Mouse (Mus musculus) liver, embryonic 15.5 days (tissue): ENCODE data around the gene Lrrc38. TPM values are rescaled to one million over a fixed set of nuclear protein-coding genes. Genes with fewer than 3 reads are reported as not detected.
"Not testable (repeated sequence)": the region's sequence is repeated elsewhere in the genome, so short reads cannot be mapped to it uniquely, and the experiment has no call there.

ENCODE experiments used
- ATAC-seq: fragments of 200-750 bp; cut with Nextera tagmentation; 2 replicates; pipeline ENCODE4 v1.8.0; 2017; ENCODE audit warnings: moderate number of reproducible peaks, mild to moderate bottlenecking, moderate library complexity; ENCODE audit not compliant: insufficient read depth
- H3K27ac ChIP-seq: fragments of 300-500 bp; sonication (generic); replicated peaks from 2 replicates; pipeline ENCODE4 v1.5.1; 2015; ENCODE audit warnings: mild to moderate bottlenecking, inconsistent platforms
- H3K27me3 ChIP-seq: fragments of 300-500 bp; sonication (generic); 2 replicates; pipeline ENCODE4 v1.6.1; 2015; ENCODE audit warnings: mild to moderate bottlenecking, inconsistent platforms
- H3K36me3 ChIP-seq: fragments of 300-500 bp; sonication (generic); replicated peaks from 2 replicates; pipeline ENCODE4 v1.6.1; 2015; ENCODE audit warnings: moderate library complexity, mild to moderate bottlenecking, inconsistent platforms
- H3K4me1 ChIP-seq: fragments of 300-500 bp; sonication (generic); replicated peaks from 2 replicates; pipeline ENCODE4 v1.6.1; 2015; ENCODE audit warnings: inconsistent platforms
- H3K4me2 ChIP-seq: fragments of 300-500 bp; sonication (generic); 2 replicates; pipeline ENCODE4 v1.6.1; 2015; ENCODE audit warnings: moderate library complexity, mild to moderate bottlenecking, inconsistent platforms
- H3K4me3 ChIP-seq: fragments of 300-500 bp; sonication (generic); replicated peaks from 2 replicates; pipeline ENCODE4 v1.5.1; 2015; ENCODE audit warnings: mild to moderate bottlenecking, inconsistent platforms
- H3K9ac ChIP-seq: fragments of 300-500 bp; sonication (generic); 2 replicates; pipeline ENCODE4 v1.6.1; 2015; ENCODE audit warnings: moderate library complexity, mild to moderate bottlenecking, inconsistent platforms
- H3K9me3 ChIP-seq: fragments of 300-500 bp; sonication (generic); replicated peaks from 2 replicates; pipeline ENCODE4 v1.6.1; 2016; ENCODE audit warnings: inconsistent platforms
- WGBS: fragments of 180-500 bp; shearing (Covaris S2); methylation state at CpG from one replicate; pipeline ENCODE4 v1.1.7; 2015; ENCODE audit warnings: mixed read lengths; ENCODE audit not compliant: insufficient replicate concordance; 5-methylcytosine and 5-hydroxymethylcytosine counted together
- polyA plus RNA-seq: library from polyadenylated mRNA; unstranded; fragments of >200 nt; fragmentation: Nextera tagmentation; extraction: Ambion mirVana; gene quantifications from 2 replicates; pipeline ENCODE4 v1.2.1, GENCODE M21; 2015

Gene Lrrc38
- polyA plus RNA-seq, 1 experiment from 2014 or later = 0.07 TPM

DNA sequence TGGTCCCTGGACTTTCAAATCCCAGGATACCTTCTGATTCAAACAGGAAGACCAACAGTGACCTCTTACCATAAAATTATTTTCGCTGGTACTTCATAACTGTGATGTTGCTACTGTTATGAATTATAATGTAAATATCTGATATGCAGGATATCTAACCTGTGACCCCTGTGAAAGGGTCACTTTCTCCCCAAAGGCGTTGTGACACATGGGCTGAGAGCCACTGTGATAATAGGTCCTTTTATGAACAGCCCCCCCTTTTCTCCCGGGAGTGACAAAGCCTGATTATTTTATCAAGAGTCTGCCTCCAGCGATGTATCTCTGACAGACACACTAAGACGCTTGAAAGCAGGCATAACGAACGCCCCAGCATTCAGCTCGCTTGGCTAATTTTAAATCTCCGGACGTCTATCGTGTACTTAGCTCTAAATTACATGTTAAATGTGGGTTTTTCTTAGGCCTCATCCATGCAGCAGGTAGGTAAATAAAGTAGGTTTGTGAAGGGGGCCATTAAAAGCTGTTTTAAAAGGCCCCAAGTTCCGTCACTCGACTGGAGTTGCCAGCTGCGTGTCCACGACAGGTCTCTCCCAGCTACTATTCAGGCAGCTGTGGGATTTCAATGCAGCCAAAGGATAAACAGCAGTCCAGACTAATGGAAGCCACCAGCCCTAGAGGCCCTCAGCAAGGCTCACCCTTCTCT is 24.5 kb upstream of the Lrrc38 start:
- Histone ChIP-seq H3K9ac (no peak overlapping the region), H3K4me2 (peak overlapping the region; percentile 38), H3K27ac (no peak overlapping the region), H3K27me3 (no peaks in the 10 kb centered on the region; the same call in 1 of the 2 replicates), H3K9me3 (no peaks in the 10 kb centered on the region), H3K4me1 (no peaks in the 10 kb centered on the region), H3K36me3 (no peaks in the 10 kb centered on the region), H3K4me3 (0 out of 2 replicates have a peak overlapping the region, but pooled peaks have one; percentile 9)
- ATAC-seq = no peak
- 22% methylated on average over 15 of the region's 15 CpGs for WGBS

DNA sequence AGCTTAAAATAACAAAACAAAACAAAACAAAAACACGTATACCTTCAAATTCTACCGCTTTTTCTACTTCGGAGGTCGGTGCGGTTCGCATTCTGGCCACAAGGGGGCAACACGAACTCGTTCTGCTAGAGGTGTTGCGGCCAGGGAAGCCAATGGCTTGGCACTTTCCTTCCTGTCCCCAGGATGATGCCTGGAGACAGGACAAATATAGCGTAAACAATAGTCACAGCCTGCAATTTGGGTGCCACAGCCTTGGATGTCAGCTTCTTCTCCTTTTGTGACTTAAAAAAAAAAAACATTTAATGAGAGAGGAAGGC is 24.0 kb upstream of the Lrrc38 start:
- Histone ChIP-seq H3K27me3 (no peaks in the 10 kb centered on the region; the same call in 1 of the 2 replicates), H3K4me3 (0 out of 2 replicates have a peak overlapping the region, but pooled peaks have one; percentile 9), H3K4me1 (no peaks in the 10 kb centered on the region), H3K27ac (no peak overlapping the region), H3K9me3 (no peaks in the 10 kb centered on the region), H3K4me2 (peak overlapping the region; percentile 38), H3K36me3 (no peaks in the 10 kb centered on the region), H3K9ac (no peak overlapping the region)
- ATAC-seq = no peak
- WGBS = 2% methylated on average over 10 of the region's 10 CpGs

DNA sequence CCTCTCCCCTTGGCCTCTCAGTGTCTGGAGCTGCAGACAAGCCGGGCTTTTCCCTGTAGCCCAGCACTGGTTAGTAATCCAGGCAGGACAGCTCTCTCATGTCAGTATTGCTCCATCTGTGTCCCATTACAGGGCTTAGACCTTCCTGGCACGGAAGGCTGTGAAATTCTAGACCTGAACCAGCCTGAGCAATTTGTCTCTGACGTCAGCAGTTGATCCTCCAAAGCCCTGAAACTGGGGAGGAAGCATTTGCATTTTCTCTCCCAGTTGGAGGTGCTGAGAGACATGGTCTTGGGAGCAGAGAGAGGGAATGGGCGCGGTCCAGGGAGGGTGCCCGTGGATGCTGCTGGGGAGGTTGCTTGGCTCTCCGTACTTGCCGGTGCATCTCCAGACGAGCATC is 19.0 kb upstream of the Lrrc38 start:
- H3K4me2 ChIP-seq = no peak overlapping the region
- WGBS = 42% methylated on average over 9 of the region's 9 CpGs
- no peaks in the 10 kb centered on the region for H3K9me3 ChIP-seq
- no peak overlapping the region for H3K4me3 ChIP-seq
- no peaks in the 10 kb centered on the region for H3K36me3 ChIP-seq
- H3K9ac ChIP-seq = no peak overlapping the region
- H3K4me1 ChIP-seq = no peaks in the 10 kb centered on the region
- H3K27me3 ChIP-seq = no peaks in the 10 kb centered on the region
- no peak overlapping the region for H3K27ac ChIP-seq
- ATAC-seq = no peak

DNA sequence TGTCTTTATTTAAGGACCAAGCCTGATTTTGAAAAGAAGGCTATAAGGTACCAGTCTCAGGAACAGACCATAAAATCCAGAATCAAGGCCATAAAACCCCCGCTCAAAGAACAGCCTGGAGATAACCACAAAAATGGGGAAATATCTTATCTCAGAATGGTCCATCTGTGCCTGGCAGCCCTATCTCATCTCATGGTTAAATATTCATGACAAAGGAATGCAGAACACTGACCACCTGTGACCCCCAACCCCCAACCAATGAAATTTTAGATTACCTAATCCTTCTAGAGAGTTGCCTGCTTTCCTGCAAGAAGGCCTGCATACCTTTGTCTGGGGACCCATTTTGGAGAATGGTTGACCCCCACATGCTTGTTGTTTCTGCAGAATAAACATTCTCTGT is 17.8 kb upstream of the Lrrc38 start:
- no peak for ATAC-seq
- no peaks in the 10 kb centered on the region for H3K9me3 ChIP-seq
- no peak overlapping the region for H3K9ac ChIP-seq
- WGBS = 20% methylated on average over 1 of the region's 1 CpGs
- H3K4me1 ChIP-seq = no peaks in the 10 kb centered on the region
- H3K36me3 ChIP-seq = no peaks in the 10 kb centered on the region
- no peak overlapping the region for H3K4me2 ChIP-seq
- H3K4me3 ChIP-seq = no peak overlapping the region
- no peaks in the 10 kb centered on the region for H3K27me3 ChIP-seq
- no peak overlapping the region for H3K27ac ChIP-seq

DNA sequence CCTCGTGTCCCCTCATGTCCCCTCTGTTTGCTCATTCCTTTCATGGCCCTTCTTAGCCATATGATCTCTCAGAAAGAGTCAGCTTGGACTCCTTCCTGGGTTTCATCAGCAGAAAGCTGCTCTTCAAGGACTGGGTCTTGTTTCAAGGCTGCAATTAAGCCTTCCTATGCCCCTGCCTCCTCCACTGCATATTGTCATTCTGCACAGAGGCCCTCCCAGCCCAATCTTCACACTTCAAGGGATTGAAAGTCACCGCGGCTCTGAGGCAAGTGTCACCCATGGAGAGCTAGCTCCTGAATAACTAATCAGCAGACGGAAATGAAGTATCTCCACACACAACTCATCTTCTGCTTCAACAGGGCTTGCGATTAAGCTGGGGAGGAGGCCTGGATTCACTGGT is 15.4 kb upstream of the Lrrc38 start:
- Histone ChIP-seq H3K4me2 (no peak overlapping the region), H3K4me1 (no peaks in the 10 kb centered on the region), H3K27me3 (no peaks in the 10 kb centered on the region), H3K27ac (no peak overlapping the region), H3K9ac (no peak overlapping the region), H3K9me3 (no peaks in the 10 kb centered on the region), H3K36me3 (no peaks in the 10 kb centered on the region), H3K4me3 (no peak overlapping the region)
- no peak for ATAC-seq
- WGBS = 49% methylated on average over 5 of the region's 5 CpGs

DNA sequence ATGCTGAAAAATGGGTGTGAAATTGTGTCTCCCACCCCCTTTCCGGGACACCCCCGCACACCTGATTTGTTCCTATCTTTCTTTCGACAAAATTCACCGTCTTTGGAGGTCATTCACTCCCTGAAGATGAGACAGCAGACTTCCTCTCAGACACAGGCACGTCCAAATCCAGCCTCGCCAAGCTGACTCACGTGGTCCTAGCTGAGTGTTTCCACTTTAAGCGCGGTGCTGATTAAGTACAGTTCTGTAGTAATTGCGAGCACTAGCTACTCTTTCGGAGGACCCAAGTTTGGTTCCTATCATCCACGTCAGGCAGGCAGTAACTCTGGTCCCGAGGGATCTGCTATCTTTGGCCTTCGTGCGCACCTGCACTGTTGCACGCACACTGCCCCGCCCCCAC is 14.6 kb upstream of the Lrrc38 start:
- H3K4me2 ChIP-seq = no peak overlapping the region
- H3K4me1 ChIP-seq = no peaks in the 10 kb centered on the region
- H3K27ac ChIP-seq = no peak overlapping the region
- H3K9me3 ChIP-seq = no peaks in the 10 kb centered on the region
- H3K36me3 ChIP-seq = no peaks in the 10 kb centered on the region
- WGBS = 70% methylated on average over 17 of the region's 17 CpGs
- no peaks in the 10 kb centered on the region for H3K27me3 ChIP-seq
- no peak for ATAC-seq
- H3K4me3 ChIP-seq = no peak overlapping the region
- no peak overlapping the region for H3K9ac ChIP-seq

DNA sequence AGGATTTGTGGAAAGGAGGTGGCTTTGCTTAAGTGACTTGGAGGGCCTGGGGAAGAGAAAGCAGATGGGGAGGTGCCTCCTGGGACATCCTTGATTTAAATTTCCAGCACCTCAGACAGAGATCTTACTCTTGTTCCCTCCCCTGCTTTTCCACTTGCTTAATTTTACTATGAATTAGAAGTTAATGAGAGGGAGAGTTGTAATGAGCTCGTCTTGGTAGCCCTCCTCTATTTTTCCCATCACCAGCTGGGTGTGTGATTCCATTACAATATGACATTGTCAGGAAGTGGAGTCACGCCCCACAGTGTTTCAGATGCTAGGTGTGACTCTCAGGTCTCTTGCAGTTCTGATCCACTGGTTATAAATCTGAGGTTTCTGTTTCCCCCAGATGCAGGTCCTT is 13.5 kb upstream of the Lrrc38 start:
- ATAC-seq = no peak
- Histone ChIP-seq H3K27me3 (no peaks in the 10 kb centered on the region), H3K27ac (no peak overlapping the region), H3K9me3 (no peaks in the 10 kb centered on the region), H3K36me3 (no peaks in the 10 kb centered on the region), H3K4me1 (no peaks in the 10 kb centered on the region), H3K4me3 (no peak overlapping the region), H3K9ac (no peak overlapping the region), H3K4me2 (no peak overlapping the region)
- WGBS = 44% methylated on average over 2 of the region's 2 CpGs

DNA sequence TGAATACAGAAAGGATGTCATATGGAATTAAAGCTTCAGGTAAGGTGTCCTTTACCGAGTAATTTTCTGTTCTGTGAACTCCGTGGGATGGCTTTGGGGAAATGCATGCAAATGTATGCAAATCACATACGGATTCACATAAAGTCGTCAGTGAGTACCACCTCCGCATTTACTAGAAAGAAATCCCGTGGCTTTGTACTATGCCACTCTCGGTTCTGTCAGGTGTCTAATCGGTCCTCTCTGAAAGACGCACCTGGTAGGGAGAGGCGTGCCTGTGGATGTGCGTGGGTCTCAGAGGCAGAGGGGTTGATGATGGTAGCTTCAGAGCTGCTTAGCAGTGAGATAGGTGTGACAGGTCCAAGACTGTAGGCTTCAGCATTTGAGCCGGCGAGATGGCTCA is 9.7 kb upstream of the Lrrc38 start:
- Histone ChIP-seq H3K9me3 (no peaks in the 10 kb centered on the region), H3K4me2 (no peak overlapping the region), H3K27ac (no peak overlapping the region), H3K36me3 (no peaks in the 10 kb centered on the region), H3K4me3 (no peak overlapping the region), H3K9ac (no peak overlapping the region), H3K27me3 (no peaks in the 10 kb centered on the region), H3K4me1 (no peaks in the 10 kb centered on the region)
- ATAC-seq = no peak
- 68% methylated on average over 13 of the region's 13 CpGs for WGBS

DNA sequence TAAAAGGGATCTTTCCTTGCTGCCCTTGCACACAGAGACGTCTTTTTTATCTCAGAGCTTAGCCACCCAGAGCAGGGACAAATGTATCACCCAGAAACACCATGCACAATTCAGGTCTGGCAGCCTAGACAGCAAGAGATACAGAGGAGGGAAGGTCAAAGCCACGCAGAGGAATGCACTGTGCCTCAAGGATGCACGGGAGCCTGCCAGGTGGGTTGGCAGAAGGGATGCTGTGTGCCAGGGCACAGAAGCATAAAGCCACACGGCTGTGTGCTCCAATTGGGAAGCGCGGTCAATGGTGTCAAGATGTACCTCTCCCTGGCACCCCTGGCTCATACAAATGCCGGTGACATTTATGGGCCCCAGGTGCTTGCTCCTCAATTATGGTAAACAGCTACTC is 8.1 kb upstream of the Lrrc38 start:
- Histone ChIP-seq H3K9me3 (no peaks in the 10 kb centered on the region), H3K9ac (no peak overlapping the region), H3K27me3 (no peaks in the 10 kb centered on the region), H3K27ac (no peak overlapping the region), H3K4me3 (no peak overlapping the region), H3K36me3 (no peaks in the 10 kb centered on the region), H3K4me2 (no peak overlapping the region), H3K4me1 (no peaks in the 10 kb centered on the region)
- no peak for ATAC-seq
- WGBS = 72% methylated on average over 7 of the region's 7 CpGs

DNA sequence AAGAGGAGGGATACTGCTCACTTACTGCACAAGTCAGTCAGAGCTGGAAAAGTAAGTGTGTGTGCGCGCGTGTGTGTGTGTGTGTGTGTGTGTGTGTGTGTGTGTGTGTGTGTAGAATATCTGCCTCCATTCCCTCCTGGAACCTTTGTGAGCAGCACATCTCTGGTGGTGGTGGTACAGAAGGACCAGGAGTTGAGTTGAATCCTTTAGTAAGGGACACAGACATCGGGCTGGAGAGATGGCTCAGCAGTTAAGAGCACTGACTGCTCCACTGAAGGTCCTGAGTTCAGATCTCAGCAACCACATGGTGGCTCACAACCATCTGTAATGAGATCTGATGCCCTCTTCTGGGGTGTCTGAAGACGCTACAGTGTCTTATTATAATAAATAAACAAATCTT is 4.1 kb upstream of the Lrrc38 start:
- not testable (repeated sequence) for H3K9me3 ChIP-seq, ATAC-seq, H3K4me1 ChIP-seq, H3K36me3 ChIP-seq, H3K9ac ChIP-seq, H3K27ac ChIP-seq, H3K4me2 ChIP-seq, H3K4me3 ChIP-seq
- 66% methylated on average over 5 of the region's 5 CpGs for WGBS
- peaks cover 31% of the 10 kb centered on the region for H3K27me3 ChIP-seq

DNA sequence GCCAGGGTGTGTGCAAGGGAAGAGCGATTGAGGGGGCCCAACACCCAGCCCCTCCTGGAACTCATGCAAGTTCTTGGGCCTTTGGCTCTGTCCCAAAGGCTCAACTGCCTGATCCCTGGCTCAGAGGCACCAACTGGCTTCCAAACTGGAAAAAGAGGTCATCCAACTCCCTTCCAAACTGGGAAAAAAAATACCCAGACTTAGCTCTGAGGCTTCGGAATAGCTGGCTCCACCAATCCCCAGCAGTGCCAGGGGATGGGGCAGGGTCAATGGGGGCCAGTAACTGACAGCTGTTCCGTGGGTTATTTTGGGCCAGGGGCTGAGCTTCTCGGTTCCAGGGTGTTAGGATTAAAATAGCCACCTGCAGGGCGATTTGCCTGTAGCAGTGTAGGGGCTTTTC is 879 bp upstream of the Lrrc38 start:
- no peak overlapping the region for H3K4me3 ChIP-seq
- 14% methylated on average over 5 of the region's 5 CpGs for WGBS
- no peak for ATAC-seq

More for the DNA sequence above, 879 bp upstream of the Lrrc38 start:
- Histone ChIP-seq H3K9me3 (no peaks in the 10 kb centered on the region), H3K4me1 (no peaks in the 10 kb centered on the region), H3K36me3 (no peaks in the 10 kb centered on the region), H3K4me2 (no peak overlapping the region), H3K27me3 (peaks cover 50% of the 10 kb centered on the region), H3K27ac (no peak overlapping the region), H3K9ac (no peak overlapping the region)
